Mouse (Mus musculus) cortical plate, adult 2 months (tissue): ENCODE measurements at regions not wholly inside any gene's neighbourhood (a gene's known extent, or its start where the extent isn't known, plus 50 kb on each side); places are given as distances from the start of the nearest gene placed in this dataset.

ENCODE experiments used
- H3K27ac ChIP-seq: fragments of 200-500 bp; 2 replicates; pipeline ENCODE4 v1.5.1; 2012; ENCODE audit warnings: low read length, control low read depth, inconsistent platforms; ENCODE audit not compliant: insufficient read depth
- H3K4me1 ChIP-seq: fragments of 200-500 bp; 2 replicates; pipeline ENCODE4 v1.6.1; 2011; ENCODE audit warnings: low read length; ENCODE audit not compliant: control insufficient read depth, insufficient read depth
- H3K4me3 ChIP-seq: fragments of 200-500 bp; 2 replicates; pipeline ENCODE4 v1.5.1; 2011; ENCODE audit warnings: mild to moderate bottlenecking, low read length, control low read depth; ENCODE audit not compliant: insufficient read depth
- CTCF ChIP-seq: fragments of 200-500 bp; IDR thresholded peaks from 2 replicates; pipeline ENCODE4 v1.5.1; 2011; ENCODE audit warnings: mild to moderate bottlenecking, control low read depth, low read length; ENCODE audit not compliant: insufficient read depth; ENCODE audit errors: extremely low read depth
- POLR2A ChIP-seq: fragments of 200-500 bp; IDR thresholded peaks from 2 replicates; pipeline ENCODE4 v1.6.1; 2011; ENCODE audit warnings: mild to moderate bottlenecking, low read length, control low read depth; ENCODE audit not compliant: insufficient read depth; ENCODE audit errors: extremely low read depth

DNA sequence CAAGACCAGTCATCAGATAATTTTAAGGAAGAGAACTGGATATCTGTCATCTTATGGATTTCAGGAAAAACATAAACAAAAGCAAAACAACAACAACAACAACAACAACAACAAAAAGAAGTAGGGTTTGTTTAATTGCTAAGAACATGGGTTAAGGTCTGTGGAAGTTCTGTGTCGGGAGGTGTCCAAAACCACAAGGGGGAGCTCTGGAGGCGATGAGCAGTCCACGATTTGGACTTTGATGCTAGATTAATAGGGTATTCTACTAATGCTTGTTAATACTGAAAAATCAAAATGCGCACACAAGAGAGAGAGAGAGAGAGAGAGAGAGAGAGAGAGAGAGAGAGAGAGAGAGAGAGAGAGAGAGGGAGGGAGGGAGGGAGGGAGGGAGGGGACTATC is 692.0 kb upstream of the Car10 start:
- Histone ChIP-seq H3K4me3 (no peak overlapping the region), H3K27ac (no peak overlapping the region), H3K4me1 (no peaks in the 10 kb centered on the region)
- no peak for TF ChIP-seq POLR2A
- peak; percentile 62 for TF ChIP-seq CTCF

DNA sequence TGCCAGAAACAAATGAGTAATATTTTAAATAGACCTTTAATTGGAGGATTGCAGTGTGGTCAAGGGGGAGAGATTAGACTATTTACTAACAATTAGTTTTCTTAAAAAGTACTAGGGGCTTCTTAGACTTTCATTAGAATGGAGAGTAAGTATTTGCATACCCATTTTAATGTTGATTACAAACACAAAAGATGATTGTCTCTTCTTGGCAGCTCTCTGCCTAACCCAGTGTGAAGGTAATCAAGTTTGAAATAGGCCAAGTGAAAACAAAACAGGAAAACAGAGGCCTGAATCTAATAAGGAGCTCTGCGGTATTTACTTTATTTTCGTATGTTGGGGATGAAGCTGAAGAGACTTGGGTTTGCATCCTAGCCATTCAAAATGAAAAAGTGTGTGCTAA is 646.5 kb upstream of the Car10 start:
- no peak overlapping the region for H3K4me3 ChIP-seq
- TF ChIP-seq CTCF (no peak), POLR2A (no peak)
- no peak overlapping the region for H3K27ac ChIP-seq
- H3K4me1 ChIP-seq = no peaks in the 10 kb centered on the region

DNA sequence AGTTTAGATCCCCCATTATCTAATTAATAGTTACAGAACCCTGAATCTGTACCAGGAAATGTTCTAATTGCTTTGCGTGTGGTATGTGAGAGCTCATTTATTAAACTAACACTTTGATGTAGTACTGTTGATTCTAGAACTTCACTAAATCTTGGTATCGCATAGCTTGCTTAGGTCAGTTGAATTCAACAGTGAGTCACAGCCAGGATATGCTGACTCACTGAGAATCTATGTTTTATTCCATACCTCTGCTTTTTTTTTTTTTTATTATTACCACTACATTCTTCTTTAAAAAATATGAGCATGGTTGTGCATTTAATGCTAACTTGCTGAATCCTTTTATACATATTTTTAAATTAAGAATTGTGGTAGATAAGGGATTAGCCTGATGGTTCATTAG is 602.5 kb upstream of the Car10 start:
- TF ChIP-seq CTCF (no peak), POLR2A (no peak)
- H3K4me1 ChIP-seq = no peaks in the 10 kb centered on the region

More for the DNA sequence above, 602.5 kb upstream of the Car10 start:
- H3K27ac ChIP-seq = no peak overlapping the region
- no peak overlapping the region for H3K4me3 ChIP-seq
